Mouse (Mus musculus): ENCODE measurements at regions not wholly inside any gene's neighbourhood (a gene's known extent, or its start where the extent isn't known, plus 50 kb on each side); places are given as distances from the start of the nearest gene placed in this dataset.

- TF ChIP-seq CTCF (IDR thresholded peaks at IDR 0.05; ENCODE audit: low read depth) (no peak), EP300 (IDR thresholded peaks at IDR 0.05; ENCODE audit: low read depth) (no peak)
Observed at GRCm38 (mm10) chr8:44082057-44082456, 372.2 kb upstream of the Adam34 start.

Data from liver, embryonic 14.5 days (tissue).